Mouse (Mus musculus): ENCODE measurements around the gene Smco3. TPM values are rescaled to one million over a fixed set of nuclear protein-coding genes. Genes with fewer than 3 reads are reported as not detected.

The Smco3 gene
- polyA plus RNA-seq, 1 experiment from 2014 or later, result 0.79 TPM

DNA sequence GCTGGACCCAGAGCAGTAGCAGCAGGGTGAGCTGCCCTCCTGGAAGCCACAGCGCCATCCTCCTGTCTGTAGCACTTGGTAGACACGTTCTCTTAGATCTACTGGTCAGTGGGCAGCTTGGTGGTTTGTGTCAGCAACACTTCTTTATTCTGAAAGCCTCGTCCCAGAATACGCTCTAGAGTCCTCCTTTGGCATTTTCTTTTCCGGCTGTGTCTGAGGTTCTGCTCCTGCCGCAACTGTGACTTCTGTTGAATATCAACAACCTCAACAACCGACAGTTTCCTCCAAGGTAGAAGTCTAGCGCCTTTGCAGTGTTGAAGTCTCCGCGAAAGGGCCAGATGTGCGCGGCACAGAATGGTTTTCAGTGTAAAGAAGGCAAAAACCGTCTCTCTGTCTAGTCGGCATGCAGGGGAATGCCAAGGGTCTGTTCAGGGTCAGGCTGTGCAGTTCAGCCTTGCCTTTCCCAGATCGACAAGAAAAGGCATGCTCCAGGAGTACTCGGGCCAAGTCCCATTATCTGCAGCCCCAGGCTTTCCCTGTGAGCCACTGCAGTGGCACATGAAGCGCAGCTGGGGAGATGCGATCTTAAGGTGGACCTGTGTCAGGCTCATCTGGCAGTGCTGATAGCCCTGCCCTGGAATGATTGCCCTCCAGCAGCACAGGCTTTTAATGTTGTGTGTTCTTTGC is 22.1 kb upstream of the Smco3 start, which contains the start of gene Art4:
Gene Art4, minus strand, starts transcription at position 548 of the 687 bp plus-strand sequence.
- H3K27ac ChIP-seq (replicated peaks), result no peak within 1 kb of the TSS
- no peak for ATAC-seq (ENCODE audit: low FRiP score, low read depth)

DNA sequence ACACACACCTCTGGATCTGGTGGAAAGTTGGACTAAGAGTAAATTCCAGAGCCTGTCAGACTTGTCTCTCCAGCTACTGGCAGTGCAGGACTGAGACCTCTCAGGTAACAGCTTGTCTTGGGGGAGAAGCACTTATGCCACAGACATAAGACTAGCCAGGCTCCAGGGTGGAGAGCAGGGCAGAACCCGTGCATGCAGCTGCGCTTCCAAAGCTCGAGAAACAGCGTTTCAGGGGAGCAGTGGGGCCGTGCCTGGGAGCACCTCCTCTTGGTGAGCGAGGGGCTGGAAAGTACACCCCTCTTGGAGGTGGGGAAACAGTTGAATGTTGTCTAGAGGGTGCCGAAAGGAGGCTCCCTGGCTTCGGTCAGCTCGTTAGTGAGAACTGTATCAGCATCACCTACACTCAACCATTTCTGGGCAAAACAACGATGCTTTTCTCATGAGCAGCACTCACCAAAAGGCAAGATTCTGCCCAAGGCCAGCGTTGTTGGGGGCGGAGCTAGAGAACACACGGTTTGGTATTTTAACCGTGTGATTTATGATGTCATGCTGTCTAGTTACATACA is 20.9 kb upstream of the Smco3 start:
- Histone ChIP-seq H3K4me3 (no peak overlapping the region), H3K27ac (replicated peaks) (no peak overlapping the region)

More for the DNA sequence above, 22.1 kb upstream of the Smco3 start, which contains the start of gene Art4:
- H3K9me3 ChIP-seq, result no peaks in the 10 kb centered on the region
- H3K4me1 ChIP-seq, result no peaks in the 10 kb centered on the region; the same call in 1 of the 2 replicates
- WGBS, result 78% methylated on average over 18 of the region's 18 CpGs
- no peak within 1 kb of the TSS for H3K9ac ChIP-seq (replicated peaks)
- H3K4me3 ChIP-seq, result no peak within 1 kb of the TSS
- H3K4me2 ChIP-seq (replicated peaks), result no peak within 1 kb of the TSS
- no peaks in the 10 kb centered on the region for H3K27me3 ChIP-seq
- no peaks in the 10 kb centered on the region for H3K36me3 ChIP-seq

DNA sequence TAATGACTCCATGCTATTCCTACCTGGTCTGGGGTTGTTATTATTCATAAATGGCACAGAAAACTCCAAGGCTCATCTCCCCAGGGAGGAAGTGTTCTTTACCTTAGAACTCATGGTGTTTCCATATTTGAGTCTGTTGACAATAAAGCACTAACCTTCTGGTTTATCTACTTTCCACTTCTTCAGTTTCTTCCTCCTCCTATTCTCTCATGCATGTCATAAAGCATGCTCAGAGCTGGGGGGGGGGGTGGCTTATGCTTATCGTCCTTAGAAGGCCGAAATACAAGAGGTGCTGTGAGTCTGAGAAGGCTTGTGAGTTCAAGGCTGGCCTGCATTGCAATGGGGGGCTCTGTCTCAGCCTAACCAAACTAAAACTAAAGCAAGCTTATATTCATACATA is 19.9 kb upstream of the Smco3 start:
- no peak overlapping the region for H3K9ac ChIP-seq (replicated peaks)
- H3K9me3 ChIP-seq, result no peaks in the 10 kb centered on the region
- no peak overlapping the region for H3K27ac ChIP-seq (replicated peaks)
- no peak overlapping the region for H3K4me2 ChIP-seq (replicated peaks)
- H3K27me3 ChIP-seq, result no peaks in the 10 kb centered on the region
- H3K4me3 ChIP-seq, result no peak overlapping the region
- no peaks in the 10 kb centered on the region for H3K36me3 ChIP-seq
- no peaks in the 10 kb centered on the region; the same call in 1 of the 2 replicates for H3K4me1 ChIP-seq
- no peak for ATAC-seq (ENCODE audit: low FRiP score, low read depth)
- WGBS, result 80% methylated on average over 2 of the region's 2 CpGs

More for the DNA sequence above, 20.9 kb upstream of the Smco3 start:
- Histone ChIP-seq H3K4me1 (no peaks in the 10 kb centered on the region; the same call in 1 of the 2 replicates), H3K36me3 (no peaks in the 10 kb centered on the region), H3K9me3 (no peaks in the 10 kb centered on the region), H3K27me3 (no peaks in the 10 kb centered on the region), H3K4me2 (replicated peaks) (no peak overlapping the region), H3K9ac (replicated peaks) (no peak overlapping the region)
- WGBS, result 79% methylated on average over 14 of the region's 14 CpGs
- no peak for ATAC-seq (ENCODE audit: low FRiP score, low read depth)

DNA sequence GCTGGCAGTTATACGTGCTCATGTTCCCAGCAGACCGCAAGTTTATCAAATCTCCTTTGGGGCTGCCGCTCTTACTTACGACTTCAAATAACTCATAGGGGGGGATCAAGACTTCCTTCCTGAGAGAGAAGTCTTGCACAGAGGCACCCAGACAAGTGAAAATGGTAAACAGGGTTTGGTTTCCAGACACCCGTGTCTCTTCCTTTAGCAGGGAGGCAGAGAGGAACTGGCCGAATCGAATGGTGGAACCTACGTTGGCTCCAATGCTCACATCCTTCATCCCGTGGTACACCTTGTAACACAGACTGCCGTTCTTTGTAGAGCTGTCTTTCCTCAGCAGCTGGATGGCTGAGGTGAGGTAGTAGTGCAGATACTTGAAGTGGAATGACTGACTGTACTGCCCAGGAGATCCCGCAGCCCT is 19.1 kb upstream of the Smco3 start:
- no peak overlapping the region for H3K4me2 ChIP-seq (replicated peaks)
- WGBS, result 90% methylated on average over 11 of the region's 11 CpGs

GRCm38 (mm10) chr6:136852762-136853161 is 17.5 kb upstream of the Smco3 start:
- Histone ChIP-seq H3K4me1 (no peaks in the 10 kb centered on the region; the same call in 1 of the 2 replicates), H3K9me3 (no peaks in the 10 kb centered on the region), H3K27me3 (no peaks in the 10 kb centered on the region), H3K4me2 (replicated peaks) (no peak overlapping the region), H3K9ac (replicated peaks) (no peak overlapping the region), H3K4me3 (no peak overlapping the region), H3K36me3 (no peaks in the 10 kb centered on the region), H3K27ac (replicated peaks) (no peak overlapping the region)
- 62% methylated on average over 3 of the region's 3 CpGs for WGBS
- ATAC-seq (ENCODE audit: low FRiP score, low read depth), result no peak

More for the DNA sequence above, 19.1 kb upstream of the Smco3 start:
- no peak for ATAC-seq (ENCODE audit: low FRiP score, low read depth)
- H3K27ac ChIP-seq (replicated peaks), result no peak overlapping the region
- no peaks in the 10 kb centered on the region for H3K9me3 ChIP-seq
- H3K9ac ChIP-seq (replicated peaks), result no peak overlapping the region
- H3K36me3 ChIP-seq, result no peaks in the 10 kb centered on the region
- no peak overlapping the region for H3K4me3 ChIP-seq
- H3K27me3 ChIP-seq, result no peaks in the 10 kb centered on the region
- no peaks in the 10 kb centered on the region; the same call in 1 of the 2 replicates for H3K4me1 ChIP-seq

GRCm38 (mm10) chr6:136852348-136852747 is 17.1 kb upstream of the Smco3 start:
- 87% methylated on average over 4 of the region's 4 CpGs for WGBS
- Histone ChIP-seq H3K4me3 (no peak overlapping the region), H3K27me3 (no peaks in the 10 kb centered on the region), H3K4me2 (replicated peaks) (no peak overlapping the region), H3K36me3 (no peaks in the 10 kb centered on the region), H3K9me3 (no peaks in the 10 kb centered on the region), H3K4me1 (no peaks in the 10 kb centered on the region; the same call in 1 of the 2 replicates), H3K27ac (replicated peaks) (no peak overlapping the region), H3K9ac (replicated peaks) (no peak overlapping the region)
- no peak for ATAC-seq (ENCODE audit: low FRiP score, low read depth)

- Histone ChIP-seq H3K36me3 (no peaks in the 10 kb centered on the region), H3K4me3 (no peak overlapping the region), H3K27ac (replicated peaks) (no peak overlapping the region), H3K27me3 (no peaks in the 10 kb centered on the region), H3K4me2 (replicated peaks) (no peak overlapping the region), H3K4me1 (no peaks in the 10 kb centered on the region; the same call in 1 of the 2 replicates), H3K9ac (replicated peaks) (no peak overlapping the region), H3K9me3 (no peaks in the 10 kb centered on the region)
- ATAC-seq (ENCODE audit: low FRiP score, low read depth), result no peak
- 86% methylated on average over 6 of the region's 6 CpGs for WGBS
Measured at GRCm38 (mm10) chr6:136850267-136850666, 15.0 kb upstream of the Smco3 start.

- Histone ChIP-seq H3K4me3 (no peak overlapping the region), H3K9ac (replicated peaks) (no peak overlapping the region), H3K4me2 (replicated peaks) (no peak overlapping the region), H3K27ac (replicated peaks) (no peak overlapping the region), H3K9me3 (no peaks in the 10 kb centered on the region), H3K36me3 (no peaks in the 10 kb centered on the region), H3K4me1 (no peaks in the 10 kb centered on the region; the same call in 1 of the 2 replicates), H3K27me3 (no peaks in the 10 kb centered on the region)
- no peak for ATAC-seq (ENCODE audit: low FRiP score, low read depth)
- 92% methylated on average over 5 of the region's 5 CpGs for WGBS
Measured at GRCm38 (mm10) chr6:136848971-136849370, 13.7 kb upstream of the Smco3 start.

DNA sequence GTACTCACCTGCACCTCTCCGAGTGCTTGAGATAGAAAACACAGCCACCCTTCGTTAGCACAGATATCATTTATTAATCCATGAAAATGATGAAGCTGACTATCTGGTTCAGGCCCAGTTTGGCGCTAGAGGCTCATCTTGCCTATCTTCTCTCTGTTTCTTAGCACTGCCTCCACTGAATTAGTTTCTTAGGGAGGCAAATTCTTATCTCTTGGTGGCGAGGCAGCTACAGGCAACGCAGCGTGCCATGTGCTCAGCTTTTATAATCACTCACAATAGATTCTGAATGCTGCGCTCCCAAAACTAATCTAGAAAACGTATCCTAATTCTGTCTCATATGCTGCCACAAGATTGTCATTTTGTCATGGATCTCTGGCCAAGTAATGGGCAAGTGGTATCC is 13.1 kb upstream of the Smco3 start:
- no peak overlapping the region for H3K4me2 ChIP-seq (replicated peaks)
- no peaks in the 10 kb centered on the region for H3K27me3 ChIP-seq
- 86% methylated on average over 8 of the region's 8 CpGs for WGBS
- H3K4me3 ChIP-seq, result no peak overlapping the region
- no peaks in the 10 kb centered on the region for H3K9me3 ChIP-seq
- H3K36me3 ChIP-seq, result no peaks in the 10 kb centered on the region
- H3K27ac ChIP-seq (replicated peaks), result no peak overlapping the region
- no peaks in the 10 kb centered on the region; the same call in 1 of the 2 replicates for H3K4me1 ChIP-seq
- H3K9ac ChIP-seq (replicated peaks), result no peak overlapping the region
- ATAC-seq (ENCODE audit: low FRiP score, low read depth), result no peak

DNA sequence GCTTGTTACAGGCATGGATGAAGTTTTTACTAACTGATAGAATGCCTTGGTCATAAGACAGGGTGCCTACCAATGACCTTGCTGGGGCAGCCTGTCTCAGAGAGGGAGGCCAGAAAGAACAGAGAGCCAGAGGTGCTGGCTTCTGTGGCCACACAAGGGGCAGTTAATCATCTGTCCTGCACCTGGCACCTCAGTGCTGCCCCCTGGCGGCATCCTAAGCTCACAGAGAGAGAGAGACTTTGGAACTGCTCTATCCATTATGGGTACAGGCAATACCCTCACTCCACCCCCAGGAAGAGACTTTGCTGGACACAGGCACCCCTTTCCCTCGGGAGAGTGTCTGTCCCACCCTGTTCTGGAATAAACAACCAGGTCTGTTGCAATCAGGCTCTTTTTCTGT is 12.5 kb upstream of the Smco3 start:
- 28% methylated on average over 2 of the region's 2 CpGs for WGBS
- Histone ChIP-seq H3K27me3 (no peaks in the 10 kb centered on the region), H3K9me3 (no peaks in the 10 kb centered on the region), H3K9ac (replicated peaks) (no peak overlapping the region), H3K4me2 (replicated peaks) (no peak overlapping the region), H3K27ac (replicated peaks) (no peak overlapping the region), H3K36me3 (no peaks in the 10 kb centered on the region), H3K4me1 (no peaks in the 10 kb centered on the region; the same call in 1 of the 2 replicates), H3K4me3 (no peak overlapping the region)
- no peak for ATAC-seq (ENCODE audit: low FRiP score, low read depth)

- WGBS, result 96% methylated on average over 3 of the region's 3 CpGs
Measured at GRCm38 (mm10) chr6:136847267-136847666, 12.0 kb upstream of the Smco3 start.

DNA sequence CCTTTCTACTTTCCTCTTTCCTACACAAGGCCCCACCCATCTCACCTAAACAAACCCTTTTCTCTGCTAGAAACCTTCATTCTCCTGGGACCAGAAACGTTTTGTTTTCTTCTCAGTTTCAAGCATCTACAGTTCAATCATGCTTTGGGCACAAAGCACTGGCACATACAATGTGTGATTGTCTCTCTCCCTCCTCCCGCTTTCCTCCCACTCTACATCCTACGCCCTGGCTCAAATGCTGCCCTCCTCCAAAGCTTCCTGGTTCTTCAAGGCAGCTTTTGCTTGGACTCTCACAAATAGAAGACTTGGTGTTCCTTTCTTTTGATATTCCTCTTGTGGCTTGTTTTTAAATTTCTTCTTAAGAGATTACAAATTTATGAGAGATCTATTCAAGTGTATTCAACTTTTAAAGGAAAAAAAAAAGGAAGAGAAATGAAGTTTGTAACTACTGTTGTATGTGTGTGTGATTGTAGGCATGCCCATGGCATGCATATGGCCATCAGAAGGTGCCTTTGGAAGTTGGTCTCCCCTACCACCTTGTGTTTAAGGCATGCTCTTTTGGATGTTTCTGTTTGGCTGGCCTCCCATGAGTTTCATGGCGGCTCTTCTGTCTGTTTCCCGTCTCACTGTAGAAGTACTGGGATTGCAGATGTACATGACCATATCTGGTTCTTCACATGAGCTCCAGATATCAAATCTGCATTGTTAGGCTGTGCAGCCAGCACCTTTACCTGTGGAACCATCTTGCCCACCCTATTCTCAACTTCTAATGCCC is 10.6 kb upstream of the Smco3 start:
- H3K9ac ChIP-seq (replicated peaks), result no peak overlapping the region
- 70% methylated on average over 5 of the region's 5 CpGs for WGBS
- no peak for ATAC-seq (ENCODE audit: low FRiP score, low read depth)
- no peak overlapping the region for H3K4me2 ChIP-seq (replicated peaks)
- H3K9me3 ChIP-seq, result no peaks in the 10 kb centered on the region
- H3K27me3 ChIP-seq, result no peaks in the 10 kb centered on the region
- no peaks in the 10 kb centered on the region for H3K4me1 ChIP-seq
- no peaks in the 10 kb centered on the region for H3K36me3 ChIP-seq
- H3K27ac ChIP-seq (replicated peaks), result no peak overlapping the region
- no peak overlapping the region for H3K4me3 ChIP-seq

More at GRCm38 (mm10) chr6:136847267-136847666, 12.0 kb upstream of the Smco3 start:
- H3K9me3 ChIP-seq, result no peaks in the 10 kb centered on the region
- H3K36me3 ChIP-seq, result no peaks in the 10 kb centered on the region
- H3K4me1 ChIP-seq, result no peaks in the 10 kb centered on the region
- no peak overlapping the region for H3K4me3 ChIP-seq
- H3K27ac ChIP-seq (replicated peaks), result no peak overlapping the region
- H3K9ac ChIP-seq (replicated peaks), result no peak overlapping the region
- no peaks in the 10 kb centered on the region for H3K27me3 ChIP-seq
- no peak for ATAC-seq (ENCODE audit: low FRiP score, low read depth)
- H3K4me2 ChIP-seq (replicated peaks), result no peak overlapping the region
